Mouse (Mus musculus): ENCODE data around the gene Carm1.

- TF ChIP-seq CTCF (IDR thresholded peaks at IDR 0.05; ENCODE audit: low read depth, low read length) (no peak), POLR2A (IDR thresholded peaks at IDR 0.05; ENCODE audit: borderline replicate concordance, low read depth, low read length) (no peak)
Measured at GRCm38 (mm10) chr9:21606648-21607047, 60.0 kb downstream of the Carm1 start.

Measured in bone marrow macrophage, adult 2 months (primary cell).